Mouse (Mus musculus): Measurements from ENCODE around the gene Lyg2.

- TF ChIP-seq CTCF (conservative IDR thresholded peaks at IDR 0.05; ENCODE audit: insufficient read depth, insufficient read length, low read depth, low read length): no peak
- no peak for TF ChIP-seq POLR2A (IDR thresholded peaks at IDR 0.05; ENCODE audit: low read depth, low read length)
Measured at GRCm38 (mm10) chr1:37867684-37868322, 48.5 kb downstream of the Lyg2 start.

All from kidney, adult 2 months (tissue).